Mouse (Mus musculus) liver, adult (tissue): ENCODE data around the gene Slc31a2.

Experiments
- GATA4 ChIP-seq: IDR thresholded peaks from 2 replicates; pipeline ENCODE4 v1.6.1; 2014; ENCODE audit warnings: mild to moderate bottlenecking, low read length; ENCODE audit not compliant: insufficient replicate concordance

Slc31a2 gene

DNA sequence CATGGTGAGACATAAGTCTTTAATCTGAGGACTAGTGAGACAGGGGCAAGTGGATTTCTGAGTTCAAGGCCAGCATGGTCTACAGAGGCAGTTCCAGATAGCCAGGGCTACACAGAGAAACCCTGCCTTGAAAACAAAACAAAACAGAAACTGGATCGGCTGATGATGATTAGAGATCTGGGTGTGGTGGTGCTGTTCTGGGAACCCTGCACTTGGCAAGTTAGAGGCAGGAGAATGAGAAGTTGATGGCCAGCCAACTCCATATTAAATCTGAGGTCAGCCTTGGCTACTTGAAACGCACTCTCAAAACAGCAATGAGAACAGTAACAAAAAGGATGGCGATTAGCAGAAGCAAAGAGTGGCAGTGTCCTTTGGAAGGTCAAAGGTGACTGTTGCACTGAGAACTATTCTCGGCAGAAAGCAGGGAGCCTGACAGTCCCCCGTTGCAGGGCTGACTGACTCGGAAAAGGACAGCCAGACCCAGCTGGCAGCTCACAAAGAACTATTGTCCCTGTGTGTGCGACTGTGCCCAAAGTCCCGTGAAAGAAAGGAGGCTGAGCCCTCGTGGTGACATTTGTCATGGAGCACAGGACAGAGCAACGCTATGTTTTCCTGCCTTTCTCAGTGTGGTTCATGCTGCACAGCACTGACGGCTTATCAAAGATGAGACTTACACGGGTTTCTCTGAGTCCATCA is 12.6 kb downstream of the Slc31a2 start:
- no peak for TF ChIP-seq GATA4

- TF ChIP-seq GATA4, result no peak
Observed at GRCm38 (mm10) chr4:62276642-62277041, 14.3 kb downstream of the Slc31a2 start.

- TF ChIP-seq GATA4, result no peak
Observed at GRCm38 (mm10) chr4:62277222-62277621, 14.9 kb downstream of the Slc31a2 start.

DNA sequence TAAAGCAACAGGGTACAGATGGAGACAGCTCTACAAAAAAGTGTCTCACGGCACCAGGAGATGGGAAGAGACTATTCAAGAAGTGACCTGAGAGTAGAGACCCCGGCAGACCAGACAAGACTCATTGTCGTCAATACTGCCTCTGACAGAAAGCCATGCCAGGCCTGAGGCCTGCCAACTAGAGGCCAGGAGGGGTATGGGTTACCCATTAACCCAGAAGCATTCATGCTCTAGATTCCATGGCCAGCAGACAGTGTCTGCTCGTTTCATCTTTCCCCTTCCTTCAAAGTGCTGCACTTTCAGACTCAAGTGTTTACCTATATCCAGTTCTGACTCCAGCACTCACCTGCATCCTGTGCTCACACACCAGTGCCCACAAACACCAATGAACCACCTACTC is 15.7 kb downstream of the Slc31a2 start:
- no peak for TF ChIP-seq GATA4

GRCm38 (mm10) chr4:62281319-62281718 is 19.0 kb downstream of the Slc31a2 start:
- no peak for TF ChIP-seq GATA4

DNA sequence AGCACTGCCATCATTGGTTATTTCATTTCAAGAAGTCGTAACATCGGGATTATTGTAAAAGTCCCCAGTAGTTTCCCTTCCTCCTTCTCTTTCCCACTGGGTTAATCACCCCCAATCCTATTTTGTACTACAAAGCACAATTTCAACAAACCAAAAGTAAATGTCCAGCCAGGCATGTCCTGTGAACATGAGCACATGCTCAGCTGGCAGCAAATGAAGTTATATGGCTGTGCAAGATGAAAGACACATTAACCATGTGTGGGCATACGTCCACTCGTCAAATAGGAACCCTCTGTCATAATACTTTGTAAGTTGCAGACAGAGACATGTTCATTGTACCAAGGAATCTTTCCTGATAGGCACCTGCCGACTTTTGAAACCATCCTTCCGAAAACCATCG is 20.6 kb downstream of the Slc31a2 start:
- no peak for TF ChIP-seq GATA4

- TF ChIP-seq GATA4, result no peak
Observed at GRCm38 (mm10) chr4:62285576-62285975, 23.2 kb downstream of the Slc31a2 start.

DNA sequence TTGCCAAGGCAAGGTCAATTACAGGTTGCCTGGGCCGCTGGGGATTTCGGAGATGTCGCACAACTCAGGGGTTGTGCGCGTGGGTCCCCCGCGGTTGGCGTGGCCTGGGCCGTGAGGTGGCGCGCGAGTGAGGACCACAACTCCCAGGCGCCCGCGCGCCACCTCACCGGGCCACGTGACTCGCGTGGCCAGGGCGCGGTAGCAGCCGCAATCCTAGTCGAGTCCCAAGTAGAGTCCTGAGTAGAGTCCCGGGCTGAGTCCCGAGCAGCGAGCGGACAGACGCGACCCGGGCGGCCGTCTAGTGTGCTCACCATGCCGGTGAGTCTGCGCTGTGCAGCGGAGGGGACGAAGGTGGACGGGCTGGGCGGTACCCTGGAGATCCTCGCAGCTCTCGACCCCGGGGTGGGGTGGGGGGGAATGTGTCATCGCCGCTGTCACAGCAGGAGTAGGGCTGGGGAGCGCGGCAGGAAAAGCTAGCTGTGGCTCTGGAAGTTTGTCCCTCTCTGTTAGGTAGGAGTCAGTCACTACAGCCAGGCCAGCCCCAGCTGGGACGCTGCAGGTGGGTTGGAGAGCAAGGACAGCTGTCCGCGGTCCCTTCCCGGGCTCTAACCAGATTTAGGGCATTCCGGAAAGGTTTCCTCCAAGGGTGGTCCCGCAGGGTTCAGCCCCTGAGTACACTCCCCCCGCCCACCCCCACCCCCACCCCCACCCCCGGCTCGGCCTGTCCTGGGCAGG is 24.1 kb downstream of the Slc31a2 start:
- no peak for TF ChIP-seq GATA4

GRCm38 (mm10) chr4:62286992-62287900 is 24.9 kb downstream of the Slc31a2 start:
- TF ChIP-seq GATA4, result no peak

DNA sequence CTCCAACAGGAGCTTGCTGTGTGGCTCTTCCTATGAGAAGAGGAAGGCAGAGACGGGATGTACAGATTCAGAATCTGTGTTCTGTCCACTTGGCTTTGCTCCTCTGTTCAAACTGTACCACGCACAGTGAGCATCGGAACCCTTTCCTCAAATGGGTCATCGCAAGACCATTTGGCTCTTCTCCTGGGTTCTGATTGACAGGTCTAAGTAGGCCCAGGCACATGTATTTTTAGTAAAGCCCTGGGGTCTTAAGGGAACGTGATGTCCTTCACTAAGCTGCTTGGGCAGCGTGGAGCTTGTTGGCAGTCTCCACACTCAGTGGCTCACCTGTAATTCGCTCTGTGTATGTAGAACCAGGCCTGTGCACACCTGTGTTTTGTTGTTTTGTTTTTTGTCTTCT is 26.9 kb downstream of the Slc31a2 start:
- no peak for TF ChIP-seq GATA4

GRCm38 (mm10) chr4:62290816-62291505 is 28.6 kb downstream of the Slc31a2 start:
- no peak for TF ChIP-seq GATA4

GRCm38 (mm10) chr4:62292461-62293180 is 30.3 kb downstream of the Slc31a2 start:
- no peak for TF ChIP-seq GATA4

GRCm38 (mm10) chr4:62293219-62293861 is 31.0 kb downstream of the Slc31a2 start:
- TF ChIP-seq GATA4, result no peak

DNA sequence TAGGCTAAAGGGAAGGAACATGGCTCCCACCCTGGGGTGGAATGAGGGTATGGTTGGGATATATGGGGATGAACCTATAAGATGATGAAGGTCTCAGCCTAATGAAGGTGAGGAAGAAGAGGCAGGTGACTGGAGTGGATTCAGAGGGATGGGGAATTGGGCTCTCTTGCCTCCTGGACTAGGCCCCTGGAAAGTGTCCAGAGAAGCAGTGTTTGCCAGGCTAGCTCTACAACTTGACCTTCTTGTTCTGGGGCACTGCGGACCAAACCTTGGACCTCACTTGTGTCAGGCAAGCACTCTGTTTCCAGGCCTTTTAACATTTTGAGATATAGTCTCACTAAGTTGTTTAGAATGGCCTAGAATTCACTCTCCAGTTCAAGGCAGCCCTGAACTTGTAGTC is 32.4 kb downstream of the Slc31a2 start:
- TF ChIP-seq GATA4, result no peak
